Mouse (Mus musculus) limb, embryonic 13.5 days (tissue): Measurements from ENCODE around the gene Hdlbp. TPM values are rescaled to one million over a fixed set of nuclear protein-coding genes. Genes with fewer than 3 reads are reported as not detected.

Experiments
- ATAC-seq: fragments of 200-750 bp; cut with Nextera tagmentation; 2 replicates; pipeline ENCODE4 v1.8.0; 2017; ENCODE audit warnings: low read depth, moderate number of reproducible peaks, moderate TSS enrichment; ENCODE audit not compliant: low FRiP score
- H3K27ac ChIP-seq: fragments of 300-500 bp; sonication (generic); 2 replicates; pipeline ENCODE4 v1.5.1; 2015; ENCODE audit warnings: inconsistent platforms, mild to moderate bottlenecking, moderate library complexity
- H3K27me3 ChIP-seq: fragments of 300-500 bp; sonication (generic); 2 replicates; pipeline ENCODE4 v1.6.1; 2015; ENCODE audit warnings: mild to moderate bottlenecking, inconsistent platforms
- H3K36me3 ChIP-seq: fragments of 300-500 bp; sonication (generic); 2 replicates; pipeline ENCODE4 v1.6.1; 2015; ENCODE audit warnings: inconsistent platforms, mild to moderate bottlenecking, moderate library complexity
- H3K4me1 ChIP-seq: fragments of 300-500 bp; sonication (generic); 2 replicates; pipeline ENCODE4 v1.6.1; 2015; ENCODE audit warnings: inconsistent platforms
- H3K4me2 ChIP-seq: fragments of 300-500 bp; sonication (generic); replicated peaks from 2 replicates; pipeline ENCODE4 v1.6.1; 2015; ENCODE audit warnings: inconsistent platforms, mild to moderate bottlenecking, moderate library complexity
- H3K4me3 ChIP-seq: fragments of 300-500 bp; sonication (generic); 2 replicates; pipeline ENCODE4 v1.5.1; 2015; ENCODE audit warnings: moderate library complexity, mild to moderate bottlenecking, inconsistent platforms
- H3K9ac ChIP-seq: fragments of 300-500 bp; sonication (generic); 2 replicates; pipeline ENCODE4 v1.6.1; 2015; ENCODE audit warnings: mild to moderate bottlenecking, inconsistent platforms
- H3K9me3 ChIP-seq: fragments of 300-500 bp; sonication (generic); 2 replicates; pipeline ENCODE4 v1.6.1; 2016; ENCODE audit warnings: inconsistent platforms
- WGBS: fragments of 180-500 bp; shearing (Covaris S2); methylation state at CpG from one replicate; pipeline ENCODE4 v1.1.7; 2015; 5-methylcytosine and 5-hydroxymethylcytosine counted together
- polyA plus RNA-seq: library from polyadenylated mRNA; unstranded; fragments of >200 nt; fragmentation: Nextera tagmentation; extraction: Ambion mirVana; gene quantifications from 2 replicates; pipeline ENCODE4 v1.2.1, GENCODE M21; 2015

Gene Hdlbp
- polyA plus RNA-seq, 1 experiment from 2014 or later, result 201 TPM

DNA sequence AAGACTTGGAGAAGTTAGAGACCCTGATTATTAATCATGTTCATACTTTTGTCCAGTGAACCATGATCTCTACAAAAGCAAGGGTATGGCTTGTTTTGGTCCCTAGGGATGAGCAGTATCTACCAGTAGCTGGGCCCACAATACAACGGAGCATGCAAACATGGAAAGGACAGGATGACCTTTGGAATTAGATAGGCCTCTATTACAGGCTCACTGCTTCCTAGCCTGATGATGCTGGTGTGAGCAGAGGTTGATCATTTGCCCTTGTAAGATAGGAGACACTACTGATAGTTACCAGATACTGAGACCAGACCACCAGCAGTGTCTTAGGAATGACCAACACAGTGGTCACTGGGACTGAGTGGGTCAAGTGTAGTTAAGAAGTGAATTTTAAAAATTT is 39.3 kb downstream of the Hdlbp start:
- no peak overlapping the region for H3K9ac ChIP-seq
- peaks cover 67% of the 10 kb centered on the region for H3K36me3 ChIP-seq
- H3K4me1 ChIP-seq, result peaks cover 15% of the 10 kb centered on the region
- WGBS, result 100% methylated on average over 1 of the region's 1 CpGs
- no peak overlapping the region for H3K4me3 ChIP-seq
- no peak overlapping the region for H3K4me2 ChIP-seq
- no peak overlapping the region for H3K27ac ChIP-seq
- ATAC-seq, result no peak
- no peaks in the 10 kb centered on the region for H3K9me3 ChIP-seq
- no peaks in the 10 kb centered on the region for H3K27me3 ChIP-seq

DNA sequence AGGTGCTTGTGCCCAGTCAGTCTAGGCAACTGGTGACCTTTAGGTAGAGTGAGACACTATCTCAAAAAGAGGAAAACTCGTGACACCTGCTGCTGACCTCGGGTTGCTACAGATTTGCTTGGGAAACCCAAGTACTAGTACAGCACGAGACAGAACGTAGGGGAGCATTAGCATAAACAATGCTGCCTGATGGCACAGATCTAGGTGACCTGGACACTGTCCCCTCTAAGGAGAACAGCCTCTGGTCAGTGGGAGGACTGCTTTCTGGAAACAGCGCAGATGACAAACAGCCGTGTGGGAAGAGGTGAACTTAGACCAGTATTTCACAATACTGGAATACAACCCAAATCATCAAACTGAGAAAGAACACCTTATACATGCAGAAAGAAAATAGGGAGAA is 46.5 kb downstream of the Hdlbp start:
- no peak overlapping the region for H3K4me2 ChIP-seq
- ATAC-seq, result no peak
- no peak overlapping the region for H3K27ac ChIP-seq
- WGBS, result 87% methylated on average over 6 of the region's 6 CpGs
- no peaks in the 10 kb centered on the region for H3K4me1 ChIP-seq
- peaks cover 82% of the 10 kb centered on the region for H3K36me3 ChIP-seq
- H3K9me3 ChIP-seq, result no peaks in the 10 kb centered on the region
- H3K27me3 ChIP-seq, result no peaks in the 10 kb centered on the region
- no peak overlapping the region for H3K4me3 ChIP-seq
- H3K9ac ChIP-seq, result no peak overlapping the region

DNA sequence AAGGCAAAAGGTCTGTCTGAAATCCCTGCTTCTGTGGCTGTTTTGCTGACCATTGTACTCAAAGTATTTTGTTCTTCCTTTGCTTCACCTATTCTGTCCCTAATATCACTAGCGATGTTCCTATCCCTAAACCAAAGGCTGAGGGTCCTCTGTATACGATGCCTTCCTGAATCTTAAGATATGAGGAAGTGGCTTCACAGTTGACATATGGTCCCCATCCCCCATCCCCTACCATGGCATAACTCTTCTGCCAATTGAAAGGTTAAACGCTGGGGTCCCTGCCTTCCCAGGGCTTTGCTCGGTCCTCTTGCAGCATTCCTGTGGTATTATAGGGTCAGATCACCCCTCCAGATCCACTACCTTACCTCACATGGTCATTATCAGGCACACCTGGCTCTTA is 75.2 kb downstream of the Hdlbp start:
- 84% methylated on average over 4 of the region's 4 CpGs for WGBS
- H3K9ac ChIP-seq, result no peak overlapping the region
- H3K4me2 ChIP-seq, result no peak overlapping the region
- H3K27me3 ChIP-seq, result no peaks in the 10 kb centered on the region
- peaks cover 32% of the 10 kb centered on the region for H3K36me3 ChIP-seq
- no peak for ATAC-seq
- H3K9me3 ChIP-seq, result no peaks in the 10 kb centered on the region
- H3K4me3 ChIP-seq, result no peak overlapping the region
- peaks cover 5% of the 10 kb centered on the region for H3K4me1 ChIP-seq
- H3K27ac ChIP-seq, result no peak overlapping the region

DNA sequence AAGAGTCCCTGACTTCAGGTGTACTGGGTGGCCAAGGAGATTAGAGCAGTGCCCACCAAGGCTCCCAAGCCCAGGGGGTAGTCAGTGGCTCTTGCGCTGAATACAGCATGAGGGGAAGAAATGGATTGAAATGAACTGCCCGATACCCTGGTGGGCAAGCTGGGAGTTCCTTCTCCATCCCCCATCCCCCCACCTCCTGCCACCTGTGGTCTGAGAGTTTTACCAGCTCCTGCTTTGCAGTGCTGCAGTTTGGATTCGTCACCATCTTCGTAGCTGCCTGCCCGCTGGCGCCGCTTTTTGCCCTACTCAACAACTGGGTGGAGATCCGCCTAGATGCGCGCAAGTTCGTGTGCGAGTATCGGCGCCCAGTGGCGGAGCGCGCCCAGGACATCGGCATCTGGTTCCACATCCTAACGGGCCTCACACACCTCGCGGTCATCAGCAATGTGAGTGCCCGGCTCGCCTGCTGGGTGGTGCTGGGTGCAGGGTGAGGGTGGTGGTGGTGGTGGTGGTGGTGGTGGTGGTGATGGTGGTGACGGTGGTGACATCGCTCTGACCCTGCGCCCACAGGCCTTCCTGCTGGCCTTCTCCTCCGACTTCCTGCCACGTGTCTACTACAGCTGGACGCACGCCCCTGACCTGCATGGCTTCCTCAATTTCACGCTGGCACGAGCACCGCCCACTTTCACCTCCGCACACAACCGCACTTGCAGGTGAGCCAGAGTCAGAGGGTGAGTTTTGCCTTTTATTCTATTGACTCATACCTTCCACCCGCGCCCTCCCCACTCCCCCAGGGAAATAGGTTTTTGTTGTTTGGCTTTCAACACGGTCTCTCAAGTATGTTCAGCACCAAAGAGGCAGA is 77.2 kb downstream of the Hdlbp start:
- peaks cover 5% of the 10 kb centered on the region for H3K4me1 ChIP-seq
- 21% methylated on average over 38 of the region's 38 CpGs for WGBS
- H3K27ac ChIP-seq, result no peak overlapping the region
- 0 out of 2 replicates have a peak, but pooled peaks have one; percentile 26 for ATAC-seq
- peaks cover 12% of the 10 kb centered on the region for H3K36me3 ChIP-seq
- peak overlapping the region; percentile 65 for H3K9ac ChIP-seq
- H3K27me3 ChIP-seq, result no peaks in the 10 kb centered on the region
- peak overlapping the region; percentile 66 for H3K4me2 ChIP-seq
- H3K9me3 ChIP-seq, result no peaks in the 10 kb centered on the region
- H3K4me3 ChIP-seq, result peak overlapping the region; percentile 40

DNA sequence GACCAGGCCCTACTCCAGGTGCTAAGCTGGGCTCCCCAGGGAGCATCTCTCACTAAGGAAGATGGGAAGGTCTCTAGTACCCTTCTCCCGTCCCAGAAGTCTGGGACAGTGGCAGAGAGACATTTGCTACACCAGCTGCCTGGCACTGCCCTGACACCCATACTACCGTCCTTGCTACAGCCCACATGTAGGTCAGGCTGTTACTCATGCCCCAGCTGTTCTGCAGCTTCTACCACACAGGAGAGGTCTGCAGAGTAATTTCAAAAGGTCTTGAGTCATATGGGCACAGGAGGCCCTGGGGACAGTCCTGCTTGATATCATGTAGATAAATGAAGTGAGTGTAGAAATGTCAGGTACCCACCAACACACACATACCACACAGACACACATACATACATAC is 89.7 kb downstream of the Hdlbp start:
- no peak for ATAC-seq
- Histone ChIP-seq H3K4me2 (no peak overlapping the region), H3K9me3 (no peaks in the 10 kb centered on the region), H3K4me3 (no peak overlapping the region), H3K9ac (no peak overlapping the region), H3K36me3 (no peaks in the 10 kb centered on the region), H3K27me3 (no peaks in the 10 kb centered on the region), H3K4me1 (no peaks in the 10 kb centered on the region), H3K27ac (no peak overlapping the region)
- WGBS, result 73% methylated on average over 2 of the region's 2 CpGs

DNA sequence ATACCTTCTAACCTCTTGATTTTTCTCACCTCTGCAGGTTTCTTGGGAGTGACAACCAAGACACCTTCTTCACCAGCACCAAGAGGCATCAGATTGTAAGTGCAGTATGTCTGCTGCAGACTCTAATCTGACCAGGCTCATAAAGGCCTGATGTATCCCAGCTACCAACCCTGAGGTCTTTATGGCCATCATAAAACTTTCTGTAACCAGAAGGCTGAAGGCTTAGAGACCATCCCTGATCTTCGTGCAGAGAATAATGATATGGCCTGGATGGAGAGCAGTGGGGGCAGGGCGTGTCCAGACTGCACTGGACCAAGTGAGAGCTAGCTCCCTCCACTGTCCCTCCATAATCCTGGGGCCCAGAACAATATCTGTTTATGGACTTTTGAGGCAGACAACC is 91.4 kb downstream of the Hdlbp start:
- Histone ChIP-seq H3K4me1 (no peaks in the 10 kb centered on the region), H3K9ac (no peak overlapping the region), H3K27me3 (no peaks in the 10 kb centered on the region), H3K36me3 (no peaks in the 10 kb centered on the region), H3K9me3 (no peaks in the 10 kb centered on the region), H3K27ac (no peak overlapping the region), H3K4me2 (no peak overlapping the region), H3K4me3 (no peak overlapping the region)
- 39% methylated on average over 2 of the region's 2 CpGs for WGBS
- ATAC-seq, result no peak

DNA sequence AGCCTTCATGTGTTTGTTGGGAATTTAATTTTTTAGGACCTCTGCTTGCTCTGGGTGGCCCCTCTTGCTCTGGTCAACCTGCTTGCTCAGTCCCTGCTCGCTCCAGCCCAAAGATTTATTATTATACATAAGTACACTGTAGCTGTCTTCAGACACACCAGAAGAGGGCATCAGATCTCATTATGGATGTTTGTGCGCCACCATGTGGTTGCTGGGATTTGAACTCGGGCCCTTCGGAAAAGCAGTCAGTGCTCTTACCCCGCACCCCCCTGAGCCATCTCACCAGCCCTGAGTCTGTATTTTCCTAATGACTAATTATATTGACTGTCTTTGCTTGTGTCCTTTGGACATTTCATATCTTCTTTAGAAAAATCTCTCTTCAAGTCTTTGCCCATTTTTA is 99.5 kb downstream of the Hdlbp start:
- H3K36me3 ChIP-seq, result no peaks in the 10 kb centered on the region
- H3K9ac ChIP-seq, result no peak overlapping the region
- no peak for ATAC-seq
- no peaks in the 10 kb centered on the region for H3K4me1 ChIP-seq
- WGBS, result 80% methylated on average over 5 of the region's 5 CpGs
- no peaks in the 10 kb centered on the region for H3K27me3 ChIP-seq
- H3K4me3 ChIP-seq, result no peak overlapping the region
- H3K9me3 ChIP-seq, result no peaks in the 10 kb centered on the region
- no peak overlapping the region for H3K27ac ChIP-seq
- H3K4me2 ChIP-seq, result no peak overlapping the region

DNA sequence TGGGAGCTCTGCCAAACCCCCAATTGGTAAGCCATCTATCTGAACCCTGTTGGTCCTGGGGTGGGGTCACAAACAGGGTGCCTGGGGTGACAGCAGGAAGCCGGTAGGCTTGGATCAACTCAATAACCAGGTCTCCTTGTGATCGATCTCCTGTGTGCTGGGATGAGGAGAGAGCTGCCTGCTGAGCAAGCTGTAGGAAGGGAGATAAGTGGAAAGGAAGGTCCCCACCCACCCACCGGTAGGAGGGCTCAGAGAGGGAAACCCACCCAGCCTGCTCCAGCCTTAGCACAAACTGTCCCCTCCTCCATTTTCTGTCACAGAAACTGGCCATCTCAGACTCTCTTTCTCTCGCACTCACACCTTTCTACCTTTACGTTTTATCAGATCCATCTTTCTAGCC is 101.3 kb downstream of the Hdlbp start:
- no peak for ATAC-seq
- Histone ChIP-seq H3K4me1 (no peaks in the 10 kb centered on the region), H3K27me3 (no peaks in the 10 kb centered on the region), H3K9me3 (no peaks in the 10 kb centered on the region), H3K4me3 (no peak overlapping the region), H3K9ac (no peak overlapping the region), H3K27ac (no peak overlapping the region), H3K36me3 (no peaks in the 10 kb centered on the region), H3K4me2 (no peak overlapping the region)
- WGBS, result 76% methylated on average over 5 of the region's 5 CpGs

DNA sequence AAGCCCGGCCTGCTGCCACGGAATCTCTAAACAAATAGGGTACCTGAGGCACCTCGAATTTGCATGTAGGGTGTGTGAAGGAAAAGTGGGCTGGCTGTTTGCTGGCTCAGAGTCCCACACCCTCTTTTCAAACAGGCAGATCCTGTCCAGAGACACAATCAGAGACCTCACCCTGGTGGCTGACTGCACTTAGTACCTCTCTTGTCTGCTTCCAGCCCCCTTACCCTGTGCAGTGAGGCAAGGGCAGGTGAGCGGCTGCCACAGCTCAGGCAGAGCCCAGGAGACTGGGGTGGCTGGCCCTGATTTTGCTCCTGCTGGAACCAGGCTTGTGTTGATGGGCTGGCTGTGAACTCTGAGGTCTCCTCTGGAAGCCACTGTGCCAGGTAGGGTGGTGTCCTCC is 105.0 kb downstream of the Hdlbp start, which contains the start of gene Ano7:
Gene Ano7, plus strand, starts transcription at position 266 of the 400 bp plus-strand sequence.
- 0 out of 2 replicates have a peak, but pooled peaks have one; percentile 33 for ATAC-seq
- Histone ChIP-seq H3K27ac (no peak within 1 kb of the TSS), H3K4me3 (no peak within 1 kb of the TSS), H3K9ac (no peak within 1 kb of the TSS), H3K4me2 (no peak within 1 kb of the TSS), H3K4me1 (no peaks in the 10 kb centered on the region), H3K36me3 (no peaks in the 10 kb centered on the region), H3K27me3 (no peaks in the 10 kb centered on the region), H3K9me3 (no peaks in the 10 kb centered on the region)
- WGBS, result 68% methylated on average over 4 of the region's 4 CpGs

DNA sequence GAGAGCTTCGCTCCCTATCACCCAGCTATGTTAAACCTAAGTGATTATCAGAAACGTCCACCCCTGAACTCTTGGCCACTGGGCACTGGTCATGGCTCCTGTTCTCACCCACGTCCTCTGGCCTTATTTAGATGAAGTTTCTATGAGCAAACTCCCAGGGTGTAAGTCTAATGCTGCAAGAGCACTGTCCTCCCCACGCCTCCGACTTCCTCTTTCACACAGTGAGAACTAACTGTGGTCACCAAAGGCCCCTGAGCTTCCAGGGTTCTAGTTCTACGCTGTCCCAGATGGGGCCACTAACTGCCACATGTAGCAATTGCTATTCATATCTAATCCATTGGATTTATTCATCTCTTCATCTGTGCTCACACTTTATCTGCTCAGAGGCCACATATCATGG is 113.0 kb downstream of the Hdlbp start:
- no peak for ATAC-seq
- H3K36me3 ChIP-seq, result peaks cover 69% of the 10 kb centered on the region
- H3K27ac ChIP-seq, result no peak overlapping the region
- 92% methylated on average over 6 of the region's 6 CpGs for WGBS
- no peaks in the 10 kb centered on the region for H3K4me1 ChIP-seq
- H3K27me3 ChIP-seq, result no peaks in the 10 kb centered on the region
- no peak overlapping the region for H3K4me2 ChIP-seq
- H3K9ac ChIP-seq, result no peak overlapping the region
- no peaks in the 10 kb centered on the region for H3K9me3 ChIP-seq
- no peak overlapping the region for H3K4me3 ChIP-seq

DNA sequence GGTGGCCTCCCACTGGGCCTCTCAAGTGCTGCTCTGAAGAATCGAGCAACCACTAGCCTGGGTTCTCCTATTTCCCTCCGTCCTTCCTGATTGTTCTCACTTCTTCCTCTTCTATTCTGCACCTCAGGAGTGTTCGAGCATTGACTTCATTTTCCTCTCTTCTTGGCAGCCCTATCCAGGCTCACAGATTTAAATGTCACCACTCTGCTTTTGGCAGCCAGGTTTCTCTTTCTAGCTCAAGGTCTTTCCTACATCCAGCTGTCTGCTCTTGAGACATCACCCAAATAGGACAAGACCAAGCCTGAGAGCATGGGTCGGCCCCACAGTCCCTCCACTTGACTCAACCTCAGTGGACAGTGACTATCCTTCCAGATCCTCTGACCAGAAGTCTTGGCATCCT is 116.0 kb downstream of the Hdlbp start:
- H3K4me3 ChIP-seq, result no peak overlapping the region
- peaks cover 90% of the 10 kb centered on the region for H3K36me3 ChIP-seq

More for the DNA sequence above, 116.0 kb downstream of the Hdlbp start:
- Histone ChIP-seq H3K27me3 (no peaks in the 10 kb centered on the region), H3K9me3 (no peaks in the 10 kb centered on the region), H3K4me1 (no peaks in the 10 kb centered on the region), H3K27ac (no peak overlapping the region), H3K4me2 (no peak overlapping the region), H3K9ac (no peak overlapping the region)
- ATAC-seq, result no peak
- 86% methylated on average over 4 of the region's 4 CpGs for WGBS
